Mouse (Mus musculus): ENCODE results near the gene Irx2. TPM values are rescaled to one million over a fixed set of nuclear protein-coding genes. Genes with fewer than 3 reads are reported as not detected.

Gene Irx2
- polyA plus RNA-seq, 1 experiment, result 1.7 TPM

- H3K4me1 ChIP-seq (ENCODE audit: control insufficient read depth, insufficient read depth, low read length), result no peaks in the 10 kb centered on the region
- TF ChIP-seq POLR2A (IDR thresholded peaks at IDR 0.05; ENCODE audit: borderline replicate concordance, control insufficient read depth, low read depth, low read length), result no peak
- no peak for TF ChIP-seq CTCF (IDR thresholded peaks at IDR 0.05; ENCODE audit: control insufficient read depth, insufficient read depth, low read length)
- 4% methylated on average over 11 of the region's 11 CpGs for WGBS
- H3K4me3 ChIP-seq (replicated peaks; ENCODE audit: control insufficient read depth, low read depth, low read length), result no peak overlapping the region
- no peak overlapping the region for H3K27ac ChIP-seq (ENCODE audit: control insufficient read depth, insufficient read depth, low read depth, low read length, poor library complexity)
Observed at GRCm38 (mm10) chr13:72640131-72640521, 11.5 kb downstream of the Irx2 start.

- TF ChIP-seq POLR2A (IDR thresholded peaks at IDR 0.05; ENCODE audit: borderline replicate concordance, control insufficient read depth, low read depth, low read length) (no peak), CTCF (IDR thresholded peaks at IDR 0.05; ENCODE audit: control insufficient read depth, insufficient read depth, low read length) (no peak)
- no peak overlapping the region for H3K4me3 ChIP-seq (replicated peaks; ENCODE audit: control insufficient read depth, low read depth, low read length)
- no peaks in the 10 kb centered on the region for H3K4me1 ChIP-seq (ENCODE audit: control insufficient read depth, insufficient read depth, low read length)
- H3K27ac ChIP-seq (ENCODE audit: control insufficient read depth, insufficient read depth, low read depth, low read length, poor library complexity), result no peak overlapping the region
- WGBS, result 17% methylated on average over 1 of the region's 1 CpGs
Observed at GRCm38 (mm10) chr13:72656447-72656846, 27.8 kb downstream of the Irx2 start.

- H3K27ac ChIP-seq (ENCODE audit: control insufficient read depth, insufficient read depth, low read depth, low read length, poor library complexity), result no peak overlapping the region
- no peaks in the 10 kb centered on the region for H3K4me1 ChIP-seq (ENCODE audit: control insufficient read depth, insufficient read depth, low read length)
- 74% methylated on average over 1 of the region's 1 CpGs for WGBS
- no peak overlapping the region for H3K4me3 ChIP-seq (replicated peaks; ENCODE audit: control insufficient read depth, low read depth, low read length)
- TF ChIP-seq CTCF (IDR thresholded peaks at IDR 0.05; ENCODE audit: control insufficient read depth, insufficient read depth, low read length) (no peak), POLR2A (IDR thresholded peaks at IDR 0.05; ENCODE audit: borderline replicate concordance, control insufficient read depth, low read depth, low read length) (no peak)
Observed at GRCm38 (mm10) chr13:72675826-72676225, 47.2 kb downstream of the Irx2 start.

Data from bone marrow, adult 2 months (tissue).